Mouse (Mus musculus): ENCODE measurements around the gene Plet1. TPM values are rescaled to one million over a fixed set of nuclear protein-coding genes. Genes with fewer than 3 reads are reported as not detected.

Gene Plet1
- polyA plus RNA-seq (2016; fragmentation: Nextera tagmentation; extraction: Ambion mirVana): 1.2 TPM in 2 replicates

DNA sequence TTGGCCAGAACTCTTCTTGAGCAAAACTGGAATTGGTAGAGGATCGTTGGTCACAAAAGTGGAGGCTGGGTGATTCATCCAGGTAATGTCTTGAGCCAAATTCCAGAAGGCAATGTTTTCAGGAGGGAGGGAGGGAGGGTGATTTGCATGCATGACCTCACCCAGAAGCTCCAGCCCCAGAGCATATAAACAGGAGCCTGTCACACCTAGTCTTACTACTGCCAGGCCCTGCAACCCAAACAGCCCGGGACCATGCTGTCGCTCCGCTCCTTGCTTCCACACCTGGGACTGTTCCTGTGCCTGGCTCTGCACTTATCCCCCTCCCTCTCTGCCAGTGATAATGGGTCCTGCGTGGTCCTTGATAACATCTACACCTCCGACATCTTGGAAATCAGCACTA is at the start of gene Plet1:
Plet1 (plus strand) TSS at position 215 of the 400 bp plus-strand sequence.
- H3K4me1 ChIP-seq: peaks cover 10% of the 10 kb centered on the region; the same call in 1 of the 2 replicates
- H3K36me3 ChIP-seq: no peaks in the 10 kb centered on the region
- no peak within 1 kb of the TSS for H3K9ac ChIP-seq
- no peak within 1 kb of the TSS for H3K27ac ChIP-seq
- no peak within 1 kb of the TSS for H3K4me3 ChIP-seq
- 78% methylated on average over 6 of the region's 6 CpGs for WGBS
- no peak within 1 kb of the TSS for H3K4me2 ChIP-seq (replicated peaks)
- H3K9me3 ChIP-seq: no peaks in the 10 kb centered on the region
- ATAC-seq (ENCODE audit: insufficient number of reproducible peaks, insufficient read depth, low FRiP score, low TSS enrichment): no peak
- no peaks in the 10 kb centered on the region for H3K27me3 ChIP-seq

- Histone ChIP-seq H3K4me3 (no peak overlapping the region), H3K9ac (no peak overlapping the region), H3K4me1 (no peaks in the 10 kb centered on the region), H3K9me3 (no peaks in the 10 kb centered on the region), H3K27ac (no peak overlapping the region), H3K36me3 (no peaks in the 10 kb centered on the region), H3K27me3 (no peaks in the 10 kb centered on the region), H3K4me2 (replicated peaks) (no peak overlapping the region)
- no peak for ATAC-seq (ENCODE audit: insufficient number of reproducible peaks, insufficient read depth, low FRiP score, low TSS enrichment)
- WGBS: 65% methylated on average over 13 of the region's 13 CpGs
Measured at GRCm38 (mm10) chr9:50449048-50449447, 45.3 kb upstream of the Plet1 start.

DNA sequence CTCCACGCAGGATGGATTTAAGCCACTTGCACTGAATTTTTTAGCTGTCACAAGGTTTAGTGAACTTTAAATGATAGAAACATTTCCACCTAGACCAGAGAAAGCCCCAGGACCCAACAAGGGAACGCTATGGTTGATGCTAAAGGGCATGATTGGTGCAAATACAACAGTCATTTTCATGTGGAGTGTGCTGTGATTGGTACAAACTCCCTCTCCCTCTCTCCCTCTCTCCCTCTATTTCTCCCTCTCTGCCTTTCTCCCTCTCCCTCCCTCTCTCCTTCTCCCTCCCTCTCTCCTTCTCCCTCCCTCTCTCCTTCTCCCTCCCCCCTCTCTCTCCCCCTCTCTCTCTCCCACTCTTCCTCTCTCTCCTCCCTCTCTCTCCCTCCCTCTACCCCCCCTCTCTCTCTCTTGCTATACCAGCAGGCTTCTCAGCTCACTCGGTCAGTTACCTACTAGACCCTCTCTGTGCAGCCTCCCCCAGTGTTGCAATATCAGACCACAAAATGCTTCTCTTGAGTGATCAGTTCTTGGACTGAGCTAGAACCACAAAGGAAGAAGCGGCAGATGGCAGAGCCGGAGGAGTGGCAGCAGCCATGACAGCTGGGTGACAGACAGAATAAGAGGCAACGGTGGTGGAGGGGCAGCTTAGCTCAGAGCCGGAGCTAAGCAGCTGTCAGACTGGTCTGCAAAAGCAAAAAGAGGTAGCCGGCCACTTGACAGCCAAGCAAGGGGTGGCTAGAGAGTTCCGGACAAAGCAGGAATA is 42.7 kb upstream of the Plet1 start:
- Histone ChIP-seq H3K4me3 (no peak overlapping the region), H3K36me3 (no peaks in the 10 kb centered on the region), H3K27ac (peak overlapping the region; percentile 38; the same call in 1 of the 2 replicates), H3K4me1 (no peaks in the 10 kb centered on the region), H3K9me3 (no peaks in the 10 kb centered on the region), H3K9ac (no peak overlapping the region), H3K4me2 (replicated peaks) (no peak overlapping the region), H3K27me3 (no peaks in the 10 kb centered on the region)
- no peak for ATAC-seq (ENCODE audit: insufficient number of reproducible peaks, insufficient read depth, low FRiP score, low TSS enrichment)
- 65% methylated on average over 9 of the region's 9 CpGs for WGBS

DNA sequence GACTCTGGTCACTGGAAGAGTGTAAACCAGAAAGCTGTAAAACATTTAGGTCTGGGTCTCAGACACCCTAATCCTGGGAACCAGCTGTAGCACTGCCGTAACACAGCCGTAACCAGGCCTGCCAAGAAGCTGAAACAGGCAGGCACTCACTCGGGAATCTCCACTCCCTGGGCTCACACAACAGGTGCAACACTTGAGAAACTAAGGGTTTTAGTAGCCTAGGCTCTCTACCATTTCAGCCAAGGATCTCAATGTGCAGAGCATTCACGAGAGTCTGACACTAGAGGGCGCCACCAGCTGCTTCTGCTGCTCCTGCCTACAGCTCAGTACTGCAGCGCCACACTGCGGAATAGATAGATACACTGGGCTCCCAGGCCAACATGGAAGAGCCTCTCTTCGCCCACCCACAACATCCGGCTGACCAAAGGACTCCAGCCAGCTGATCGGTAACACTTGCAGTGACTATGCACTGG is 42.0 kb upstream of the Plet1 start:
- Histone ChIP-seq H3K4me3 (no peak overlapping the region), H3K27ac (peak overlapping the region; percentile 38; the same call in 1 of the 2 replicates), H3K27me3 (no peaks in the 10 kb centered on the region), H3K4me2 (replicated peaks) (peak overlapping the region; percentile 18; the same call in 1 of the 2 replicates), H3K4me1 (no peaks in the 10 kb centered on the region), H3K9ac (no peak overlapping the region), H3K36me3 (no peaks in the 10 kb centered on the region), H3K9me3 (no peaks in the 10 kb centered on the region)
- ATAC-seq (ENCODE audit: insufficient number of reproducible peaks, insufficient read depth, low FRiP score, low TSS enrichment): peak; percentile 65
- WGBS: 18% methylated on average over 10 of the region's 10 CpGs

DNA sequence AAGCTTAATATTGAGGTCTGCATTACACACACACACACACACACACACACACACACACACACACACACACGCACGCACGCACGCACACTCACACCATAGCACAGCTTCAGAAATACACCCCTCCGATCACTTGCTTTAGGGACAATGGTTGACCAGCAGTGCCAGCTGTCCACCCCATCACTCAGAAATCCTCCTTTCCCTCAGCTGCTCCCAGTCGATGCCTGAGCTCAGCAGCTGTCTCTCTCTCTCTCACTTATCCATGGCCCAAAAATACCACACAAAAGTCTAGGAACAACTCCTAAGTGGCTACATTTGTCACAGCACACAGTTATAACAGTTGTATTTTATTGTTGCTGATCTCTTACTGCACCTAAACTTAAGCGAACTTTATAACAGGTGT is 36.7 kb upstream of the Plet1 start:
- Histone ChIP-seq H3K27ac (no peak overlapping the region), H3K9ac (no peak overlapping the region), H3K36me3 (no peaks in the 10 kb centered on the region), H3K9me3 (no peaks in the 10 kb centered on the region), H3K4me1 (no peaks in the 10 kb centered on the region), H3K27me3 (no peaks in the 10 kb centered on the region), H3K4me3 (no peak overlapping the region), H3K4me2 (replicated peaks) (no peak overlapping the region)
- ATAC-seq (ENCODE audit: insufficient number of reproducible peaks, insufficient read depth, low FRiP score, low TSS enrichment): no peak
- 86% methylated on average over 7 of the region's 7 CpGs for WGBS

DNA sequence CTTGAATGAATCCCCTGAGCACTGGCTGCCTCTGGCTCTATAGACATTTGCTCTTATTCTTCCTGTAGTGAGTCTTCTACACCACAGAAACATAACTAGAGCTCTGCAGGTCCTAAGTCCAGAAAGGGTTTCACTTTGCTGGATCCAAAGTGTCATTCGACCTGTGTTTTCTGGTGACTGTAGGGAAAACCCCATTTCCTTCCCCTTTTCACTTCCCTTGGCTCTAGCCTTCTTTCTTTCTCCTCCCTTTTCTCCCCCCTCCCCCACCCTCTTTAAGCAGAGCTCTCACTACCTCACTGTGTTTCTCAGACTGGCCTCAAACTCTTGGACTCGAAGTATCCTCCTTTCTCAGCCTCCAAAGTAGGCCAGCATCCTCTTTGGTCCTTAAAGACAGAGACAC is 34.8 kb upstream of the Plet1 start:
- Histone ChIP-seq H3K4me1 (no peaks in the 10 kb centered on the region), H3K27me3 (no peaks in the 10 kb centered on the region), H3K4me3 (no peak overlapping the region), H3K9ac (no peak overlapping the region), H3K27ac (no peak overlapping the region), H3K36me3 (no peaks in the 10 kb centered on the region), H3K9me3 (no peaks in the 10 kb centered on the region), H3K4me2 (replicated peaks) (no peak overlapping the region)
- ATAC-seq (ENCODE audit: insufficient number of reproducible peaks, insufficient read depth, low FRiP score, low TSS enrichment): no peak
- 71% methylated on average over 2 of the region's 2 CpGs for WGBS

DNA sequence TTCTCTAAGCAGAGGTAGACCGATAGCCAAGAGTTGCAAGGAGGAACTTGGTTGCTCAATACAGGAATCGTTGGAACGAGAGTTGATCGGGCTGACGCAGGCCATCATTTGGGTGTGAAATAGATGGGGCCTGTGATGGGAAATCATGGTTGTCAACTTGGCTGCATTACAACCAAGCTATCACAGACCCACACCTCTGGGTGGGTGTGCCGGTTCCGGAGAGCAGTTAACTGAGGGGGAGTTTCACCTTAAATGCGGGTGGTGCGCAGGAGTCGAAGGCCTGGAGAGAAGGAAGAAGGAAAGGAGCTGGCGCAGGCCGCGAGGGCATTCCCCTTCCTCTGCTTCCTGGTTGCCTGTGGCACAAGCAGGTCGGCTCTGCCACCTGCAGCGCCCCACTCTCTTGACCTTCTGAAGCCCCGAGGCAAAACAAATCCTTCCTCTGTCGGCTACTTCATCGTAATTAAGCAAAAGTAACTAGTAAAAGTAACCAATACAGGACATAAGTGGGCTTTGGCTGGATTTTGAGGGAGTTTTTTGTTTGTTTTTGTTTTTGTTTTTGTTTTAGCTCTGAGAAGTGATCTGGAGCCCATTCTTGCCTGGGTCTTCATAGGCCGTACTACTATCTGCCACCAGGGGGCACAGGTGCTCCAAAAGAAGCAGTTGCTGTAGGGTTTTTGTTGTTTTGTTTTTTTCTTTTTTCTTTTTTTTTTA is 31.7 kb upstream of the Plet1 start:
- Histone ChIP-seq H3K4me3 (no peak overlapping the region), H3K9ac (0 out of 2 replicates have a peak overlapping the region, but pooled peaks have one; percentile 11), H3K36me3 (no peaks in the 10 kb centered on the region), H3K4me2 (replicated peaks) (peak overlapping the region; percentile 26), H3K9me3 (no peaks in the 10 kb centered on the region), H3K27ac (no peak overlapping the region), H3K4me1 (no peaks in the 10 kb centered on the region), H3K27me3 (no peaks in the 10 kb centered on the region)
- ATAC-seq (ENCODE audit: insufficient number of reproducible peaks, insufficient read depth, low FRiP score, low TSS enrichment): no peak
- WGBS: 40% methylated on average over 19 of the region's 19 CpGs

GRCm38 (mm10) chr9:50463205-50463508 is 31.2 kb upstream of the Plet1 start:
- Histone ChIP-seq H3K9ac (no peak overlapping the region), H3K27me3 (no peaks in the 10 kb centered on the region), H3K9me3 (no peaks in the 10 kb centered on the region), H3K4me2 (replicated peaks) (no peak overlapping the region), H3K27ac (no peak overlapping the region), H3K4me1 (no peaks in the 10 kb centered on the region), H3K36me3 (no peaks in the 10 kb centered on the region), H3K4me3 (no peak overlapping the region)
- ATAC-seq (ENCODE audit: insufficient number of reproducible peaks, insufficient read depth, low FRiP score, low TSS enrichment): no peak
- WGBS: 32% methylated on average over 4 of the region's 4 CpGs

DNA sequence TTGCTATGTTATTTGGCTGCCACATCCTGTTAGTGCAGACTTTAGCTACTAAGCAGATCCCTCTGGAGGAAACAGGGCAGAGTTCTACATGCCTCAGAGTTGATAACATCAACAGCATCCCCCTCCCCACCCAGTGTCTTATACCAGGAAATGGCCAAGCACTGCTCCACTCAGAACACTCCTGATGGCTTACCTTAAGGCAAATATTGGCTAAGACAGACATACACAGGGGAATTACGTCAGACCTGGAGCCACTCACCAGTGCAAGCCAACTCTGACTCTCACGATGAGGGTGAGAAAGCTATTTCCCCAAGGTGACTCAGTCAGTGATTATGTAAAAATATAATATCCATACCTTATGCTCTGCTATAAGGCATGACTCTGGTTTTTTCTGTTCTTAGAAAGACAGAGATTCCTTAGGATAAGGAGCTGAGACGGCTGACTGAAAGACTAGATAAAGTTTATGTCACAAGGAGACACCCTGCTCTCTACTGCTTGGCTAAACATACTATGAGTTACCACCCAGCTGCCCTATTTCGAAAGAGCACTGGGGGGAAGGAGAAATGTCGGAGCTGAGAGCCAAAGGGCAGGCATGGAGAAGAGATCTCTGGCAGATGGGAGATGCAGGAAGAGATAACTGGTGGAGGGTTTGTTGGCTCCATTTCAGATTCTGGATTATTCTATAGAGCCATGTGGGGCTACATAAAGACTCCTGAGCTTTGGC is 23.8 kb upstream of the Plet1 start:
- 0 out of 2 replicates have a peak, but pooled peaks have one; percentile 56 for ATAC-seq (ENCODE audit: insufficient number of reproducible peaks, insufficient read depth, low FRiP score, low TSS enrichment)
- no peak overlapping the region for H3K4me3 ChIP-seq
- WGBS: 78% methylated on average over 5 of the region's 5 CpGs

DNA sequence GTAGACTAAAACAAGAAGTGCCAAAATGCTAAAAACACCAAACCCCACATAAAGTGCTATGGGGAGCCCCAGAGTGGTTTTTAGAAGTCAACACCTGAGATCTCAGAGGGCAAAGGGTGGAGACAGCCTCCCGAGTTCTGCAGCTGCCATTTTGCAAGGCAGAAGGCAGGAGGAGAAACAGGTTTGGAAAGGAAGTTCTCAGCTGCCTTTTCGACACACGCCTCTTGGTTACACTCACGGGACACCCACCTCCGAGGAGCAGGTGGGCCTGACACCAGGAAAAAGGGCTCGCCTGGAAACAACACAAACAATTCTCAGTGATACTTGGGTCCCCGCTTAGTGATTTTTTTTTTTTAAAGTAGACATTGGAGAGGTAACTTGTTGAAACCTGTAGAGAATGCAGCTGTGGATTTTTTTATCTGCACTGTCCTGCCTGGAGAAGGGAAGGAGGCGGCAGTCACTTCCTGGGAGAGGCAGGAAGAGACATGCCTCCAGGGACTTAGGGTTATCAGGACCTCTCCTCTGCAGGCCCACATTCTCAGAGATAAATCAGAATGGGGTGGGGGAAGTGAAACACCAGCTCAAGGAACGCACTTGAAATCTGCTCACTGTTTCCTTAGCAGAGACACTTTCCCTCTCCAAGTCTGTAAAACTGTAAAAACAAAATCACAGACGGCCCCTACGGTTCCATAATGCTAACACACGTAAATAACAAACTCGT is 23.0 kb upstream of the Plet1 start:
- Histone ChIP-seq H3K4me2 (replicated peaks) (no peak overlapping the region), H3K27ac (no peak overlapping the region), H3K4me3 (no peak overlapping the region), H3K9ac (no peak overlapping the region), H3K27me3 (no peaks in the 10 kb centered on the region), H3K9me3 (no peaks in the 10 kb centered on the region), H3K4me1 (no peaks in the 10 kb centered on the region), H3K36me3 (no peaks in the 10 kb centered on the region)
- no peak for ATAC-seq (ENCODE audit: insufficient number of reproducible peaks, insufficient read depth, low FRiP score, low TSS enrichment)
- WGBS: 66% methylated on average over 13 of the region's 13 CpGs

More for the DNA sequence above, 23.8 kb upstream of the Plet1 start:
- Histone ChIP-seq H3K27me3 (no peaks in the 10 kb centered on the region), H3K27ac (no peak overlapping the region), H3K4me2 (replicated peaks) (no peak overlapping the region), H3K4me1 (no peaks in the 10 kb centered on the region), H3K9ac (no peak overlapping the region), H3K9me3 (no peaks in the 10 kb centered on the region), H3K36me3 (no peaks in the 10 kb centered on the region)

DNA sequence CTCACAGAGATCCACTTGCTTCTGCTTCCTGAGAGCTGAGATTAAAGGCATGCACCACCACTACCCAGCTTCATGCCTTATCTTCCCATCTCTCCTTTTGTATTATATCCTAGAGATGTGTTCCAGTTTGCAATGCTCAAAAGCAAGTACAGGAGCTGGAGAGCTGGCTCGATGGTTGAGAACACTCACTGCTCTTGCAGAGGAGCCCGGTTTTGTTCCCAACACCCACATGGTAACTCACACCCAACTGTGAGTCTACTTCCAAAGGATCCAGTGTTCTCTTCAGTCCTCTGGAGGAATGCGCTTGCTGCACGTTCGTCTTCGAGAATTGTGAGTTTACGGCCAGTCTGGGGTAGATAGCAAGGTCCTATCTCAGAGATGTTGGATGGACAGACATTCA is 19.0 kb upstream of the Plet1 start:
- WGBS: 82% methylated on average over 7 of the region's 7 CpGs
- Histone ChIP-seq H3K9ac (no peak overlapping the region), H3K27me3 (0 out of 2 replicates have a peak, but pooled peaks cover 2% of the 10 kb centered on the region), H3K4me2 (replicated peaks) (no peak overlapping the region), H3K9me3 (no peaks in the 10 kb centered on the region), H3K36me3 (no peaks in the 10 kb centered on the region), H3K4me1 (no peaks in the 10 kb centered on the region), H3K27ac (no peak overlapping the region), H3K4me3 (no peak overlapping the region)
- no peak for ATAC-seq (ENCODE audit: insufficient number of reproducible peaks, insufficient read depth, low FRiP score, low TSS enrichment)

All from embryonic facial prominence, embryonic 12.5 days (tissue).